Mouse (Mus musculus): ENCODE data around the gene Cisd3. TPM values are rescaled to one million over a fixed set of nuclear protein-coding genes. Genes with fewer than 3 reads are reported as not detected.
"Not testable (repeated sequence)": the region's sequence is repeated elsewhere in the genome, so short reads cannot be mapped to it uniquely, and the experiment has no call there.

The Cisd3 gene
- polyA plus RNA-seq, 2 experiments from 2014 or later = 63.5 to 80.3 TPM

DNA sequence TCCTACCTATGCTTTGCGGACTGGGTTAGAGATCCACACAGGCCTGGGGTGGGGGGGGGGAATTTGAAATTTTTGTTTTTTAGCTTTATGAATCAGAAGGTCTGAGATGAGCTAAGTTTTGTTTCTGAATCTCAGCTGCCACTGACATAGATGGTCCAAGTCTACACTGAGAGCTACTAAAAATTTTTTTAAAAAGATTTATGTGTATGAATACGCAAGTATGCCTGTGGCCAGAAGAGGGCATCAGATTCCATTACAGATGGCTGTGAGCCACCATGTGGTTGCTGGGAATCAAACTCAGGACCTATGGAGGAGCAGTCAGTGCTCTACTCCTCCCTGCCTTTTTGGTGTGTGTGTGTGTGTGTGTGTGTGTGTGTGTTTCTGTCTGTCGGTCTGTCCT, 28.7 kb downstream of the Cisd3 start:
- ATAC-seq = no peak

DNA sequence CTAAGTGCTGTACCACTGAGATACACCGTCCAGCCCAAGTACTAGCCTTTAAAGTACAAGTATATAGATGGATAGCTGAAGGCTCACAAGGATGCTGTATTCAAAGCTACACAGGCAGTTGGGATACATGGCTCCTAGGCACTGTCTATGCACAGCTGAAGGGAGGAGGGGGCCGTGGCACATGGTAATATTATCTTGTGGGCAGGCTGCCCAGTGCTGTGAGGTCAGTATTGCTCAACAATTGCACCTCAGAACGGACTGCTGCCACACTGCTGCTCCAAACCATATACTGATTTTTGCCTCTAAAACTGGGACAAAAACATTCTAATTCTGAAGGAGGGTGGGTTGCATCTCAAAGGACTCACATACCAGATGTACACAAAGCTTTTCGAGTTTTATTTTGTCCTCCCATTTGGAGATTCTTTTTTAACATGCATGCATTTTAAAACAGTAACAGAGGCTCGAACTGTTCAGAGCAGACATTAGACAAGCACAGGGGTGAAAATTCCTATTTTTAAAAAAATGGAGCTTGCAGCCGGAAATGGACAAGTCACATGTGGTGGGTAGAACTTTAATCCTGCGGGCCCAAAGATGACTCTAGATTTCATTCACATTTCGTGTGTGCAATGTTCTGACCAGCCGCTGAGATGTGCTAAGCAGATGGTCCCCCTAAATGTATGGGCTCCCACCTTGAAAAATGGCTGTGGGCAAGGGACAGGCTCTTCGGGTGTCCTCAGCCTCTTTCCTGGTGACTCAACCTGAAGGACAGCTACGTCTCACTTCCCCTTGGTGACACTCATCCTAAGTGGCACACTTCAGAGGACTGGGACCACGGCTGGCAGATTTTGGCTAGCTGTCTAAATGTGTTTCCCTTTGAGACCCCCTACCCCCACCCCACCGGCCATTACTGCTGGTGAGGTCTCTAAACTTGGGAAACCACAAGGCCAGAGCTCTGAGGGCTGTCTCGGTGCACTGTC, 29.4 kb downstream of the Cisd3 start:
- ATAC-seq = no peak

DNA sequence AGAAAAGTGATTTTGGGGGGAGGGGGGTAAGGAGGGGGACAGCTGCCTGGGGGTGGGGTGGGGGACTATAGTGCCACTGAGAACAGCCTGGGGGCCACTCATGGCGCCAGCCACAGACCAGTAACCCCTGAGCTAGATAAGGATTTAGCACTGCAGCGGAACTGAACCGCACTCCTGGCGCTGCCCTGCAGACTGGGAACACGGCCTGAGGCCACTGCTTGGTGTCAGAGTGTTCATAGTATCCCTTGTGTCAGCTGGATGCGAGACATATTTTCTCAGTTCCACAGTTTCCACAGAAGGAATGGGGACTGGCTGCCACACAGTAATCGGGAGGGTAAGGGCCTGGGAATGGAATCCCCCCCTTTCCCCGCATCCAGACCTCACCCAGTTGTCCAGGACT, 30.4 kb downstream of the Cisd3 start:
- ATAC-seq = no peak

DNA sequence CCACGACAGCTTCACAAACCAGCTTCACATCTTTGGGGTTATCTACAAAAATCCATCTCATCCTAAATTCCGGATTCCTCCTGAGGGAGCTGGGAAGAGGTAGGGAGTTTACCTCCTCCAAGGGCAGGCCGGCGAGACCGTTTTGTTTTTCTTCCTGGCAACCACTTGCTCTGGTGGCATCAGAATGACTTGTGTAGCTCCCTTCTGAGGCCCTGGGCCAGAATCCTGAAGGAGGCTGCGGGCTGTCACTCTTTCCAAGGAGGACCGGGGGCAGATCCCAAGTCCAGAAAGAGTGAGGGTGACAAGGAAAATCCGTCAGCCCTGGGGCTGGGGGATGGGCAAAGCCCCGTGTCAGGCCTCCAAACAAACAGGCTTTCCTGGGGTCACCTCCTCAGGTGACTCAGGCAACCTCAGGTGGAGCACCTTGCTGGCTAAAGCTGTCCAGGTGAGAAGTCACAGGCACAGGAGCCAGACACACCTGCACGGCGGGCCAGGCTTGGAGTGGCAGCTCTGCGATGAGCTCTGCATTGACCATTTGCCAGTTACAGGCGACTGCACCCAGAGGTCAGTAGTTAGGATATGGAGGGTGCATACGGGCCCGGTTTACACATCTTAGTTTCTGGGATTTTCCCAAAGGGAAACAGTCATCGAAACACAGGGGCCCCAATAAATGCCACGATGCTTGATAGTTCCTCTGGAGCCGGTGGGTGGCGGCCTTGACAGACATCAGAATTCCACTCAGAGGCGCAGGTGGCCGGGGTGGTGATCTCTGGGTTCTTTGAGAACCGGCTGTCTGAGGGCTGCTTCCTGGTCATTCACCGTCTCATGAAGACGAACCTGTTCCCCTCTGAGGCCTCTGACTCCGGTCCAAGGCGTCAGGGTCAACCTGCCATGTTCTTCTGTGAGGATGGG, 32.0 kb downstream of the Cisd3 start:
- no peak for ATAC-seq

DNA sequence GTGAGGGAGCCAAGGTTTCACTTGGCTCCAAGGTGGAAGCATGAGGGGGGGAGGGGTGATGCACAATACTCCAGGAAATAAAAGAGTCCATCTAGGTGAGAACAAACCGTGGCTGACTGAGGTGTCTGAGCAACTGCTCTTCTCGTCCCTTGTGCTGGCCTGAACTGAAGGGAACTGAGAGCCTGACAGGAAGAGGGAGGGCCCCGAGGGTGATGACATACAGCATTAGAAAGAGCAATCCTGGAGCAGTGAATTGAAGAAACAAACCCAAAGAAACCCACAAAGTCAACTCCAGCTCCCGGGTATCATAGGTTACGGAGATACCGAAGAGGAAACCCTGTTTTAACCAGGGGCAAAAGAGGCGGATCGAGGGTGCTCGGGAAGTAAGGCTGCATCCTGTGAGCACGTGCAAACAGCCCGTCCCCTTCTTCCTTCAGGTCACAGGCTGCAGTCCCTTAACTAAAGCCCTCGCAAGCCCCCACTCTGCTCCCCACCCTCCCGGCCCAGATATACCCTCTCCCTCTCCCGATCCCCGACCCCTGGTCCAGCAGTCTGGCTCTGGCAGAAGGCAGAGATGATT, 32.7 kb downstream of the Cisd3 start:
- ATAC-seq = peak; percentile 42

DNA sequence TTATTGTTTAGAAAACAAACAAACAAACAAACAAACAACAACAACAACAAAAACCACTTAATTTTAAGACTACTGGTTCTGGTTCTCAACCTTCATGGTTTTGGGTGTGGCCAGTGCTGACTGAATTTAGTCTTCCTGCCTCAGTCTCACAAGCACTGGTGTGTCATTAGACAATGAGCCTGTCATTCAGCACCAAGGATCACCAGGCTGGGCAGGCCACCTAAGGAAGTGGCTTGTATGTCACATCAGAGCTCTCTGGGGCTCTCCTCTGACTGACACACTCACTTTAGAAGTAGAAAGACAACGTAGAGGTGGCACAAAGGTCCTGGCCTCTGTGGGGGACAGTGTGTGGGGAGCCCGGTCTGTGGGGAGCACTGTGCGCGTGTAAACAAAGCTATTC, 33.4 kb downstream of the Cisd3 start:
- ATAC-seq = peak; percentile 82

DNA sequence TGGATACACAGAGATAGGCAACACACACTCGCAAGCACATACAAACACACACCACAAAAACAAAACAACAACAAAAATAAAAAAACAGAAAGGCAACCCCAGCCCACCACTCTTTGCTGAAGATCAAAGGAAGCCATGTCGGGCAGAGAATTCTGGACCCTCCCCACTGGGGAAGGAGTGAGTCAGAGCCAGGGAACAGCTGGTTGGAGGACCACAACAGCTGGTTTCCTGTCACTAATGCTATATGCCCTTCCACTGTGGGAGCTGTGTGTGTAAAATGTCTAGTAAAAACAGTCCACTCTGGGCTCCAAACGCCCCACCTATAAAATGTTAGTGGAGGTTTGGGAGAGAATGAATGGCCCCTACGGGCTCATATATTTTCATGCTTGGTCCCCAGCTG, 35.7 kb downstream of the Cisd3 start:
- ATAC-seq = no peak

DNA sequence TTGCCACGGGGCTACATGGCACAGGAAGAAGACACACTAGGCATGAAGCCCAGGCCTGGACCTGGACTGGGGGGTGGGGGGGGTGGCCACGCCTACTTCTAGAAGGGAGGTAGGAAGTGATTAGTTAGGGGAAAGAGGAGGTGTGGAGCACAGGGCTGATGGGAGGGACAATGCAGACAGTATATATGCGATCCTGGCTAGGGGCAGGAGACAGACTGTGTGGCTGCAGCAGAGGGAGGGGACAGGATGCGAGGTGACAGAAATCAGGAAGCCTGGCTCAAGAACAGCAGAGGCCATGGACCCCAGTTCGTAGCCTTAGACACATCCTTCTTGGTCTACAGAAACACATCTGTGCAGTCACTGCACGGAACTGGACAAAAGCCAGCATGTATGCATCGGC, 38.1 kb downstream of the Cisd3 start:
- ATAC-seq = no peak

DNA sequence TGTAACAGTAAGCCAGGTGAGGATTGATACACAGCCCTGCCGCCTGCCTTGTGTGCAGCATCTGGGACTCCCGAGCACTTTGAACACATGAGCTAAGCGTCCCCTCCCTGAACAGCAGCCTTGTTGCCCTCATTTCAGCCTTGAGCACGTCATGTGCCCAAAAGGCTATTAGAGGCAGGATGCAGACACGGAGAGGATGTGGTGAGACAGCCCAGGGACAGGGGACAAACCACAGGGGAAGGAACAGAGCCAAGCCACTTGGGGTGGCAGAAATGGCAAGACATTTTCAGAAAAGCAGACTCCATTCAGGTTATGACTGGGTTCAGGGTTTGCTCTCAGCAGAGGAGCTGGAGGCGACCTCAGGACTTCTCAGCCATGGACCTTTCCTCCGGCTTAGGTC, 42.7 kb downstream of the Cisd3 start:
- peak; percentile 99 for ATAC-seq

DNA sequence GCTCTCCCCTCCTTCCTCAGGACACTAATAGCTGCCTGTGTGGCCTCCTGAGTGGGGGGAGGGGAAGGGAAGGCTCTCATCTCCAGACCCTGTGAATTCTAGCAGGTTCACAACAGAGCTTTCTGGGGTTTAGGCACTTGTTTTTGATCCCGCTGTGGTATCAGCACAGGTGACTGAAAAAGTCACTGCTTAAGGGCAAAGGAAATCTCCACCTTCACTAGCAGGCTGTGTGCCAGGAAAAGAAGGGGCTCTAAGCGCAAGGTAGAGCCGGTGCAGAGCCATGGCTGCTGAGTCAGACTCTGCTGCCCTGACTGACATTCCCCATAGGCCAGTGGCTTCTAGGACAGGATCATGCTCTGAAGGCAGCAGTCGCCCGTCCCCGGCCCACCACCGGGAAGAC, 43.1 kb downstream of the Cisd3 start:
- peak; percentile 40 for ATAC-seq

DNA sequence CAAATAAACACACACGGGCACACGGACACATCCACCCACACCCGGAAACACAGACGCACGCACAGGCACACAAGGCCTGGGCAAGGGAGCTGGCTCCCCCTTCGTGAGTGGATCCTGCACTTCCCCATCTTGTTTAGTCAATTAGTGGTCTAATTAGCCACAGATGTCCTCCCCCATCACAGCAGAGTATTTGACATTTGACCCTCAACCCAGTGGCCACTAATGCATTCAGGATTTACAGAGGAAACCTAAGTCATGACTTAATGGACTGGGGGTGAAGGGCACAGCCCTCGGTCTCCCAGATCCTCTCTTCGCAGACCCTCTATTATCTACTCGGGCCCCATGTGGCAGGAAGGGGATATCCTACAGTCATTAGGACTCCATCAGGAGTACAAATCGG, 48.1 kb downstream of the Cisd3 start:
- ATAC-seq = no peak

DNA sequence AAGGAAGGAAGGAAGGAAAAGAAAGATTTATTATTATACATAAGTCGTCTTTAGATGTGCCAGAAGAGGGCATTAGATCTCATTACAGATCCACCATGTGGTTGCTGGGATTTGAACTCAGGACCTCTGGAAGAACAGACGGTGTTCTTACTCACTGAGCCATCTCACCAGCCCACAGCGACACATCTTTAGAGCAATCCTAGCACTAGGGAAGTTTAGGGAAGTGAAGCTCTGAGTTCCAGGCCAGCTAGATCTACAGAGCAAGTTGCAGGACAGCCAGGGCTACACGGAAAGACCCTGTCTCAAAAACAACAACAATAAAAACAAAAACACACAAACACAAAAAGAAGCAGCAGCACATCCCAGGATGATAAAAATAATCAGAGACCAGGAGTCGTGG, 49.2 kb downstream of the Cisd3 start:
- not testable (repeated sequence) for ATAC-seq

DNA sequence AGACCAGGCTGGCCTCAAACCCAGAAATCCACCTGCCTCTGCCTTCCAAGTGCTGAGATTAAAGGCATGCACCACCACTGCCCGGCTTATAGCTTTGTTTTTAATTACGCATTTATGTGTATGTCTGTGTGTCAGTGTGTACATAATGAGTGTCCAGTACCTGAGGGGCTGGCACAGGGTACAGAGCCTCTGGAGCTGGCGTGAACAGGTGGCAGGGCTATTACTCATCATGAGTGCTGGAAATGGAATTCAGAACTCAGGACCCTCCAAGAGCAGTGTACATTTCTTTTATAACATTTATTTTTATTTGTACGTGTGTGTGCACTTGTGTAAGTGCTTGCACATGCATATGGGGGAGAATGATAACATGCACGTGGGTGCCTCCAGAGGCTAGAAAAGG, 51.0 kb downstream of the Cisd3 start:
- no peak for ATAC-seq

DNA sequence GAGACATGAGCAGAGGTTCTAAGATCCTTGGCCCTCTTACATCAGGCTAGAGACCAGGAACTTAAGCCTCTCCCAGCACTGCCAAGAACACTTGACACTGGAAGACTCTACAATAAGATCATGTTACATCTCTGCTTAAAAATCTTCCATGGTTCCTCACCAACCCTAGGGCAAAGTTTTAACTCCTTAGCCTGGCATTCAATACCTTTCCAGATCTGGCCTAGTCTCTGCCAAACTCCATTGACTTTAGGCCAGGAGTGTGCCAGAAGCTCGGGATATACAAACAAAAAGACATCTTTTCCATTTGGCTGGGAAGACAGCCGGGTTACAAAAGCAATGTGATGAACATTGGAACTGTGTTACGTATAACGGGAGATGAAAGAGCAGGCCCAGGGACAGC, 52.0 kb downstream of the Cisd3 start:
- ATAC-seq = no peak

Other genes with a start within 250 kb of the Cisd3 start
- gene 4933428G20Rik, start 185.5 kb upstream of the Cisd3 start, polyA plus RNA-seq (2017; shearing (Covaris generic)) = not detected
- gene Srcin1, start 109.6 kb upstream of the Cisd3 start, polyA plus RNA-seq (2017; shearing (Covaris generic)) = not detected
- gene Epop, start 56.1 kb upstream of the Cisd3 start, polyA plus RNA-seq (2017; shearing (Covaris generic)) = under 1 TPM; 0.43 to 0.78 TPM
- gene Mllt6, start 22.4 kb upstream of the Cisd3 start, polyA plus RNA-seq (2017; shearing (Covaris generic)) = 10 to 100 TPM in 1 of 2 experiments, 1 to 10 TPM in 1; 8.0 to 14.1 TPM
- 1 to 10 TPM; 2.9 to 4.6 TPM for gene Pcgf2, start 14.7 kb downstream of the Cisd3 start, polyA plus RNA-seq (2017; shearing (Covaris generic))
- 100 to 1,000 TPM; 453 to 558 TPM for gene Psmb3, start 17.6 kb downstream of the Cisd3 start, polyA plus RNA-seq (2017; shearing (Covaris generic))
- gene Pip4k2b, start 58.9 kb downstream of the Cisd3 start, polyA plus RNA-seq (2017; shearing (Covaris generic)) = 1 to 10 TPM; 1.4 to 2.2 TPM
- gene Cwc25, start 80.7 kb downstream of the Cisd3 start, polyA plus RNA-seq (2017; shearing (Covaris generic)) = 10 to 100 TPM; 25.2 to 33.8 TPM
- gene 1700001P01Rik, start 90.1 kb downstream of the Cisd3 start, polyA plus RNA-seq (2017; shearing (Covaris generic)) = not detected
- 1,000 to 10,000 TPM in 1 of 2 experiments, 100 to 1,000 TPM in 1; 884 to 1,093 TPM for gene Rpl23, start 96.6 kb downstream of the Cisd3 start, polyA plus RNA-seq (2017; shearing (Covaris generic))
- gene Lasp1, start 113.2 kb downstream of the Cisd3 start, polyA plus RNA-seq (2017; shearing (Covaris generic)) = 10 to 100 TPM; 46.4 to 49.9 TPM
- 1 to 10 TPM; 1.4 TPM for gene B230217C12Rik, start 155.0 kb downstream of the Cisd3 start, polyA plus RNA-seq (2017; shearing (Covaris generic))
- under 1 TPM; 0.34 to 0.65 TPM for gene Fbxo47, start 198.3 kb downstream of the Cisd3 start, polyA plus RNA-seq (2017; shearing (Covaris generic))